In genomic region chr1:40240353-40241092, GRCm38 (mm10) we compare ENCODE assay signal across 29 mouse cellular contexts. TPM values are rescaled to one million over a fixed set of nuclear protein-coding genes. Genes with fewer than 3 reads are reported as not detected.
DNase-seq lines count a peak whose midpoint lies in the region; ATAC-seq lines count a peak whose summit lies in the region.
"Had no signal": no experiment of that assay in that cellular context is flagged by ENCODE, and none has a peak within 500 bp of the region (broad histone marks: within the 10 kb centered on the region; RNA-seq: fewer than 3 reads in every experiment).

No protein-coding gene starts in this region.

- H3K27me3 ChIP-seq in midbrain, embryonic 14.5 days (ENCODE audit: control insufficient read depth, insufficient read depth, low read length), result no peaks in the 10 kb centered on the region
- H3K27me3 ChIP-seq in midbrain, embryonic 11.5 days (ENCODE audit: control insufficient read depth, insufficient read depth, low read length), result no peaks in the 10 kb centered on the region
- H3K27me3 ChIP-seq: embryonic facial prominence, embryonic 13.5 days; heart, embryonic 15.5 days; liver, embryonic 12.5 days; midbrain, embryonic 12.5 days had no signal

- H3K27ac ChIP-seq in midbrain, embryonic 14.5 days (replicated peaks; ENCODE audit: low read depth, low read length), result no peak overlapping the region
- no peak overlapping the region for H3K27ac ChIP-seq in midbrain, embryonic 11.5 days (ENCODE audit: low read depth, low read length)
- H3K27ac ChIP-seq: embryonic facial prominence, embryonic 13.5 days; gastrocnemius, adult 2 months; heart, embryonic 15.5 days; hindbrain, embryonic 14.5 days; liver, embryonic 12.5 days; midbrain, embryonic 12.5 days had no signal

- DNase-seq in midbrain, embryonic 14.5 days, result peak; percentile 8
- DNase-seq in midbrain, embryonic 11.5 days (ENCODE audit: low spot score, missing footprints), result no peak
- peak; percentile 58 for DNase-seq in adipocyte (ENCODE audit: low spot score)
- no peak for DNase-seq in thymus, postnatal 14 days
- no peak for DNase-seq in right cerebral cortex, postnatal 36 days (ENCODE audit: low spot score in 2 of 2)
- no peak for DNase-seq in heart, postnatal 4 days
- DNase-seq: adrenal gland, postnatal 10 days; cerebellum, adult 11 months; cerebellum, adult 9-10 months; cerebellum, postnatal 36 days; gastrocnemius, adult 2 months; kidney, adult 11 months; kidney, postnatal 25 days; left cerebral cortex, postnatal 4 days; lung, adult 18-20 months; retina, postnatal 1 day; right cerebral cortex, postnatal 14 days; thymus, adult 2 months; thymus, postnatal 4 days had no signal

- H3K4me3 ChIP-seq in midbrain, embryonic 14.5 days (replicated peaks; ENCODE audit: low read depth, low read length), result no peak overlapping the region
- H3K4me3 ChIP-seq in midbrain, embryonic 11.5 days (ENCODE audit: low read depth, low read length), result no peak overlapping the region
- H3K4me3 ChIP-seq: embryonic facial prominence, embryonic 13.5 days; gastrocnemius, adult 2 months; heart, embryonic 15.5 days; liver, embryonic 12.5 days; midbrain, embryonic 12.5 days had no signal

- 73% methylated on average over 9 of the region's 9 CpGs for WGBS in midbrain, embryonic 14.5 days
- 93% methylated on average over 9 of the region's 9 CpGs for WGBS in midbrain, embryonic 11.5 days

- no peak overlapping the region for H3K9ac ChIP-seq in midbrain, embryonic 14.5 days (replicated peaks; ENCODE audit: low read length)
- H3K9ac ChIP-seq in midbrain, embryonic 11.5 days (ENCODE audit: low read length), result no peak overlapping the region
- H3K9ac ChIP-seq: embryonic facial prominence, embryonic 13.5 days; heart, embryonic 15.5 days; hindbrain, embryonic 14.5 days; liver, embryonic 12.5 days; midbrain, embryonic 12.5 days had no signal

- no peaks in the 10 kb centered on the region for H3K4me1 ChIP-seq in midbrain, embryonic 14.5 days (ENCODE audit: control insufficient read depth, insufficient read depth, low read length)
- H3K4me1 ChIP-seq in midbrain, embryonic 11.5 days (ENCODE audit: control insufficient read depth, insufficient read depth, low read length), result no peaks in the 10 kb centered on the region
- H3K4me1 ChIP-seq: midbrain, embryonic 12.5 days had no signal

- H3K36me3 ChIP-seq in midbrain, embryonic 14.5 days (ENCODE audit: control insufficient read depth, insufficient read depth, low read length), result no peaks in the 10 kb centered on the region
- H3K36me3 ChIP-seq in midbrain, embryonic 11.5 days (ENCODE audit: control insufficient read depth, insufficient read depth, low read length), result no peaks in the 10 kb centered on the region
- H3K36me3 ChIP-seq: embryonic facial prominence, embryonic 13.5 days; G1E; heart, embryonic 15.5 days; liver, embryonic 12.5 days; midbrain, embryonic 12.5 days had no signal

- no peaks in the 10 kb centered on the region for H3K9me3 ChIP-seq in midbrain, embryonic 14.5 days (ENCODE audit: control insufficient read depth, low read length)
- no peaks in the 10 kb centered on the region for H3K9me3 ChIP-seq in midbrain, embryonic 11.5 days (ENCODE audit: control insufficient read depth, low read length)
- H3K9me3 ChIP-seq: embryonic facial prominence, embryonic 13.5 days; G1E; heart, embryonic 15.5 days; liver, embryonic 12.5 days; midbrain, embryonic 12.5 days had no signal

- H3K4me2 ChIP-seq in midbrain, embryonic 14.5 days (ENCODE audit: low read length), result no peak overlapping the region
- H3K4me2 ChIP-seq in midbrain, embryonic 11.5 days, result no peak overlapping the region
- H3K4me2 ChIP-seq: embryonic facial prominence, embryonic 13.5 days; heart, embryonic 15.5 days; hindbrain, embryonic 14.5 days; liver, embryonic 12.5 days; midbrain, embryonic 12.5 days had no signal

- ATAC-seq in midbrain, embryonic 14.5 days (ENCODE audit: low FRiP score, low TSS enrichment), result no peak
- no peak for ATAC-seq in midbrain, embryonic 11.5 days (ENCODE audit: low FRiP score)
- ATAC-seq in megakaryocyte, adult 5-6 weeks (ENCODE audit: poor library complexity, severe bottlenecking), result peak; percentile 92
- ATAC-seq: forebrain, embryonic 16.5 days; inflammation-experienced regulatory T-cells, adult 6 months; liver, embryonic 12.5 days; lung, postnatal 0 days had no signal

RNA-seq across cellular contexts. Expression of gene Il1r1, which starts 15.6 kb away (rescaled TPM):
- polyA plus RNA-seq in midbrain, embryonic 14.5 days (2014; fragmentation: Nextera tagmentation; extraction: Ambion mirVana), result 0.36 and 0.79 TPM in 2 replicates
- 0.96 and 1.0 TPM in 2 replicates for polyA plus RNA-seq in midbrain, embryonic 11.5 days (2014; fragmentation: Nextera tagmentation; extraction: Ambion mirVana)
- total RNA-seq in megakaryocyte, adult 5-6 weeks (2015), result 0.67 and 0.68 TPM in 2 replicates
- 0.29 and 1.5 TPM in 2 replicates for total RNA-seq in megakaryocyte, adult 5-6 weeks (2017)
- total RNA-seq in heart, postnatal 4 days (2021), result 1 to 10 TPM; 9.8 TPM
- polyA plus RNA-seq: G1E had no signal

Comparison
In these comparisons a context has a peak if more than half of its experiments do, and no peak if none do; other contexts are left out.
1. DNase-seq: peak in midbrain, embryonic 14.5 days (single experiment) and adipocyte (single experiment); none in midbrain, embryonic 11.5 days (single experiment), thymus, postnatal 14 days (single experiment), right cerebral cortex, postnatal 36 days (0 of 2) and heart, postnatal 4 days (single experiment).
2. RNA of gene Il1r1, which starts 15.6 kb away (total RNA-seq): 9.8 TPM in heart, postnatal 4 days; 0.29 to 1.5 TPM in megakaryocyte, adult 5-6 weeks; every median in the first group is over 4 times any median in the second.